Mouse (Mus musculus) megakaryocyte, embryonic 14.5 days (primary cell): ENCODE results near the gene Atp5f1.

Experiments used
- FLI1 ChIP-seq: IDR thresholded peaks from 2 replicates; pipeline ENCODE4 v1.6.1; 2012; ENCODE audit warnings: low read length, inconsistent platforms, mixed read lengths
- GATA1 ChIP-seq: IDR thresholded peaks from 3 replicates; pipeline ENCODE4 v1.6.1; 2012; ENCODE audit warnings: mixed read lengths, low read length, inconsistent platforms, borderline replicate concordance

DNA sequence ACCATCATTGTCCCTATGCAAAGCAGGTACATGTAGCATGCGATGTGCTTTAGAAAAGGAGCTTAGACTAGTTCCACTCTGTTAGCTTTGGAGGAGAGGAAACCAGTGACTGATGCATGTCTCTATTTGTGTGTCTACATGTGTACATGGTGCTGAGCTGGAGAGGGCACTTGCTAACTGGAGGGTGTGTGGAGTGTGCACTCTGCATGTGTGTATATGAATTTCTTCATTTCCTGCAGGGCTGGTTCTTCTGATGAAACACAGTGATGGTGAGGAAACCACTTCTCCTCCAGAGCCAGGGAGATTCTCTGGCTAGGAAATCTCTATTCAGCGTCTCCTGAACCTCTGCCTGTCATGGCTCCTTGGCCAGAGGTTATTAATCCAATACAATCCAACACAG is 14.3 kb upstream of the Atp5f1 start:
- no peak for TF ChIP-seq GATA1
- TF ChIP-seq FLI1 = no peak
